Mouse (Mus musculus): ENCODE measurements around the gene Olfr418. TPM values are rescaled to one million over a fixed set of nuclear protein-coding genes. Genes with fewer than 3 reads are reported as not detected.
"Not testable (repeated sequence)": the region's sequence is repeated elsewhere in the genome, so short reads cannot be mapped to it uniquely, and the experiment has no call there.

Gene Olfr418
- polyA plus RNA-seq (2015; fragmentation: Nextera tagmentation; extraction: Ambion mirVana): not detected in 2 replicates

DNA sequence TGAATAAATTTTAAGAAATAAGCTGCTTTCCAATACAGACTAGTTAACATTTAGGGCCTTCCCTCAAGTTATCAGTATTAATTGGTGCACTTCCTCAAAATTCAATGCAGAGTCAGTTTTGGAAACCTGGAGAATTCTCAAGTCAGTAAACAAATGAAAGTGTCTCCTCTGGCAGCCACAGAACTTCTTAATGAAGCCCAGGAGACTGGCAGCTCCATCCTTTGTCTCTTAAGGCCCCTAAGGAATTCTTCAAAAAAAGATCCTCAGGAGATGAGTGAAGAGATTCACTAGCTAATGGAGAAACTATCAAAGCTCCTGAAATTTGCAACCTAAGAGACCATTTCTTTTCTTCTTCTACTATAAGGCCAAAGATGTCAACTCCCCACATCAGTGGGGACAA lies at the start of gene Olfr418:
Olfr418 (plus strand) TSS at position 301 of the 400 bp plus-strand sequence.
- H3K4me1 ChIP-seq (replicated peaks): no peaks in the 10 kb centered on the region

DNA sequence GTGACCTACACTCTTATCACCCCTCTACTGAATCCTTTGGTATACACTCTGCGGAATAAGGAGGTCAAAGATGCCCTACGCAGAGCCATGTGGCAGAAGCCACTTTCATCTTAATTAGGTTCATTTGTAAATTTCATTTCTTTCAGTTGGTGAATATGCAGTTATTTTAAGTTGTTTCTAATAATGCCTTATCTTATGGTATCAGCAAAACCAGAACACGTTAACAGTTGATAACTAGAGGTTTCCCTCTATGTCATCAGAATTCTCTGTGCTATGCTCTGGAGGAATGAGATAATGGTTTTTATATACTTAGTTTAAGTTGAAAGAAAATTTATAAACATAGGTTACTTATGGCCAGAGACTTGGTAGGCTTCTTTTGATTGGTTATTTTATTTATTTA lies 49.3 kb upstream of the Olfr418 start:
- H3K27me3 ChIP-seq: no peaks in the 10 kb centered on the region
- no peaks in the 10 kb centered on the region for H3K9me3 ChIP-seq (replicated peaks)
- H3K36me3 ChIP-seq (replicated peaks): no peaks in the 10 kb centered on the region
- H3K4me1 ChIP-seq (replicated peaks): no peaks in the 10 kb centered on the region
- H3K4me3 ChIP-seq (replicated peaks): no peak overlapping the region
- ATAC-seq (ENCODE audit: insufficient read depth): no peak
- H3K27ac ChIP-seq (replicated peaks): no peak overlapping the region
- no peak overlapping the region for H3K9ac ChIP-seq
- H3K4me2 ChIP-seq: no peak overlapping the region
- WGBS (ENCODE audit: insufficient replicate concordance): 67% methylated on average over 3 of the region's 3 CpGs

More for the DNA sequence above, at the start of gene Olfr418:
- Histone ChIP-seq H3K36me3 (replicated peaks) (no peaks in the 10 kb centered on the region), H3K4me3 (replicated peaks) (no peak within 1 kb of the TSS), H3K9me3 (replicated peaks) (no peaks in the 10 kb centered on the region), H3K4me2 (no peak within 1 kb of the TSS), H3K27ac (replicated peaks) (no peak within 1 kb of the TSS), H3K9ac (no peak within 1 kb of the TSS), H3K27me3 (no peaks in the 10 kb centered on the region)
- no peak for ATAC-seq (ENCODE audit: insufficient read depth)

DNA sequence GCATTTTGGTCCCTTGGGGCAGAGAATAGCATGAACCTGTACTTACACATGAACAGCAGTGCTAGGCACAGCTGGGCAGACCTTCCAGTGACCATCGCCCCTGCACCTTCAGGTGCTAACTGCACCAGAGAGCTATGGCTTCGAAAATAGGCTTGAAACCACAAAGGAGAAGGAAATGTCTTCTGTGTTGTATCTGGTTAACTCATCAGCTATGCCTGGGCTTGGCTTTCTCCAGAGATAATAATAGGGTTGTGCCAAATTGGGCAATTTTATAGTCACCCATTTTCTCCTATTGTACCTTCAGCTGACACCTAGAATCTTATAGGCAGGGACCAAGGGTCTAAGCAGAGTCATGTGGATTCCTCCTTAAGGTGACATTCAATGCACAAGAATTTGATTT lies 38.7 kb upstream of the Olfr418 start, which contains the start of gene Fcer1a:
Fcer1a (minus strand) TSS at position 134 of the 400 bp plus-strand sequence.
- Histone ChIP-seq H3K27me3 (no peaks in the 10 kb centered on the region), H3K4me3 (replicated peaks) (no peak within 1 kb of the TSS), H3K9ac (no peak within 1 kb of the TSS), H3K27ac (replicated peaks) (no peak within 1 kb of the TSS), H3K9me3 (replicated peaks) (no peaks in the 10 kb centered on the region), H3K4me2 (no peak within 1 kb of the TSS), H3K4me1 (replicated peaks) (no peaks in the 10 kb centered on the region), H3K36me3 (replicated peaks) (no peaks in the 10 kb centered on the region)
- WGBS (ENCODE audit: insufficient replicate concordance): 31% methylated on average over 2 of the region's 2 CpGs
- ATAC-seq (ENCODE audit: insufficient read depth): no peak

DNA sequence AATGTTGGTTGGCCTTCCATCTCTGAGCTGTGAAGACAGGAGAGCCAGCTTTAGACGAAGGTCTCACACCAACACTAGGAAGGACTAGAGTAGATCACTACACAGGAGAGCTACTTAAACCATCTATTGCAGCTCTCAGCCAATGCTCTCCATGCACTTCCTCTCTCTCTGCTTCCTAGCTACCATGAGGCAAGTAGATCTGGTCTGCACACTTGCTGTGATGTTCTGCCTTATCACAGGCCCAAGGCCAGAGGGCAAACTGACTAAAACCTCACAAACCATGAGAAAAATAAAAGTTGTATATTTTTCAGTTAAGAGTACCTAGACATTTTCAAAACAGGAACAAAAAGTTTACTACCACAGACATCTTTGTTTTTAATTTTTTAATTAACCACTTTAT lies 28.8 kb upstream of the Olfr418 start:
- not testable (repeated sequence) for H3K4me2 ChIP-seq; H3K9me3 ChIP-seq (replicated peaks); H3K4me3 ChIP-seq (replicated peaks); H3K27ac ChIP-seq (replicated peaks); H3K9ac ChIP-seq; H3K27me3 ChIP-seq; H3K36me3 ChIP-seq (replicated peaks); H3K4me1 ChIP-seq (replicated peaks); ATAC-seq (ENCODE audit: insufficient read depth)
- WGBS (ENCODE audit: insufficient replicate concordance): 54% methylated on average over 1 of the region's 1 CpGs

DNA sequence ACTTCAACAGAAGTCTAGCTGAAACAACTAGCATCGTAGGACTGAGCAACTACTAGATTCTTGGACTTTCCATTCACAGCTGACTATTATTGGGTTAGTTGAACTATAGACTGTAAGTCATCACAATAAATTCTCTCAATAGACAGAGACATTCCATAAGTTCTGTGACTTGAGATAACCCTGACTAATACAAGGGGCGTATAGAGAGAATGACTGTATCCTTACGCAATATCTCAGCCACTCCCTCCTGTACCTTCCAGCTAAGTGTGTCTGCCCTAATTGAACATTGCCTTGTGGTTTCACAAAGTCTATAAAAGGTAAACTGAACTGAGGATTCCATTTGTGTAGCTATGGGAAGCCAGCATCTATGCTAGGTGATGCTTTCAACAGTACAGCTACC lies 15.9 kb upstream of the Olfr418 start:
- H3K27ac ChIP-seq (replicated peaks): no peak overlapping the region
- H3K27me3 ChIP-seq: no peaks in the 10 kb centered on the region
- H3K9me3 ChIP-seq (replicated peaks): no peaks in the 10 kb centered on the region
- 67% methylated on average over 3 of the region's 3 CpGs for WGBS (ENCODE audit: insufficient replicate concordance)
- no peak overlapping the region for H3K4me3 ChIP-seq (replicated peaks)
- H3K36me3 ChIP-seq (replicated peaks): no peaks in the 10 kb centered on the region
- no peak overlapping the region for H3K4me2 ChIP-seq
- H3K4me1 ChIP-seq (replicated peaks): no peaks in the 10 kb centered on the region
- no peak for ATAC-seq (ENCODE audit: insufficient read depth)
- H3K9ac ChIP-seq: no peak overlapping the region

DNA sequence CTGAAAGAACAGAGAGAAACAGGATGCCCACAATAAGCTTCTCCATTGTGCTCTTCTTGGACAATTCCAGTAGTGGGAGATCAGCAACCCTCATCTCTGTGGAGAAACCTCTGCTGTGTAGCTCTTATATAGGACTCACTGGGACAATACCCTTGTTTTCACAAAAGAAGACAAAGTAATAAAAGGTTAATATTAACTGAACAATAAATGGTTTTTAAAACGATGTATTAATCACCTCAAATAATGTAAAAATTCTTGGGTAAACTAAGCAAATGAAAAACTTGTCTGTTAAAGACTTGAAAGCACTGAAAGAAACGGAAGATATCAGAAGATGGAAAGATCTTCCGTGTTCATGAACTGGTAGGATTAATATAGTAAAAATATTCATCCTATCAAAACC lies 11.9 kb downstream of the Olfr418 start, which contains the start of gene Mptx2:
Mptx2 (minus strand) TSS at position 101 of the 400 bp plus-strand sequence.
- Histone ChIP-seq H3K36me3 (replicated peaks) (no peaks in the 10 kb centered on the region), H3K4me2 (no peak within 1 kb of the TSS), H3K9ac (no peak within 1 kb of the TSS), H3K27me3 (no peaks in the 10 kb centered on the region), H3K4me3 (replicated peaks) (no peak within 1 kb of the TSS), H3K4me1 (replicated peaks) (no peaks in the 10 kb centered on the region), H3K9me3 (replicated peaks) (no peaks in the 10 kb centered on the region), H3K27ac (replicated peaks) (no peak within 1 kb of the TSS)
- WGBS (ENCODE audit: insufficient replicate concordance): 43% methylated on average over 3 of the region's 3 CpGs
- ATAC-seq (ENCODE audit: insufficient read depth): no peak

DNA sequence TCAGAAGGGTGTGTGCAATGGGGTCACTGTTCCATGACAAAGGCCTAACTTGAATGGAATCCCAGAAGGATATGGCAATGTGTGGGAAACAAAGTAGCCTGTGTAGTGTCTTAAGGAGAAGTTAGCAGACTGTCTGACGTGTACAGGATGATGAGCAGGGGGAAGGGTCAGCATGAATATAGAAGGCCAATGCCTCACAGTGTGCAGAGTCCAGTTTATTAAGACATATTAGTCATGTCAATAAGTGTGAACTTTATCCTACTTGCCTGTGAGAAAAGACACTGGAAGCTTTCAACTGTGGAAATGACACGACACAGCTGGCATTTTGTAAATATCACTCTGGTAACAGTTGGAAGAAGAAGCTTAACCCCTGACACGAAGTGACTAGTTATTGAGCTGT lies 37.0 kb downstream of the Olfr418 start:
- H3K36me3 ChIP-seq (replicated peaks); H3K27me3 ChIP-seq; H3K9ac ChIP-seq; H3K4me3 ChIP-seq (replicated peaks); H3K9me3 ChIP-seq (replicated peaks); H3K4me1 ChIP-seq (replicated peaks); H3K4me2 ChIP-seq; H3K27ac ChIP-seq (replicated peaks); ATAC-seq (ENCODE audit: insufficient read depth): not testable (repeated sequence)
- 28% methylated on average over 3 of the region's 3 CpGs for WGBS (ENCODE audit: insufficient replicate concordance)

DNA sequence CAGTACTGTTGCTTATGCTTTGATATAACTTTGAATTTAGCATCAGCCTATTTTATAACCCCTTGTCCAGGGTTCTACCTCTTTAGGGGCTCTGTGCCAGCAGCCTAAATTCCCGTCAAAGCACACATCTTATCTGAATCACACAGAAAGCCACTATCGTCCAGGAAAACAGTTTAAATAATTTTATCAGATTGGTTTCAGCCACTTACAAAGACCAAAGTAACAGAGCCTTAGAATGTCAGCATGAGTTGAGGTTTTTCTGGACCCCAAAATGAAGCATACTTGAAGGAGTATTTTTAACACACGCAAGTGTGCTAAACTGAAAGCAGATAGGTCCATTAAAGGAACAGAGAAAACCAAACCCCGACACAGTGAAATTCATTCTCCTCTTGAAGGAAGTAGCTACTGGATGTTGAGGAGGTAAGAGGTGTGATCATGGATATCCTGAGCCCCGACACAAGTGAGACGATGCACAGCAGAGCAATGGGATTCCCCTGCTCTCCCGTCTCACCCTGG lies 47.8 kb downstream of the Olfr418 start:
- H3K9ac ChIP-seq; H3K4me1 ChIP-seq (replicated peaks); H3K36me3 ChIP-seq (replicated peaks); ATAC-seq (ENCODE audit: insufficient read depth); H3K27ac ChIP-seq (replicated peaks); H3K27me3 ChIP-seq; H3K4me3 ChIP-seq (replicated peaks); H3K4me2 ChIP-seq; H3K9me3 ChIP-seq (replicated peaks): not testable (repeated sequence)
- WGBS (ENCODE audit: insufficient replicate concordance): 51% methylated on average over 7 of the region's 7 CpGs

DNA sequence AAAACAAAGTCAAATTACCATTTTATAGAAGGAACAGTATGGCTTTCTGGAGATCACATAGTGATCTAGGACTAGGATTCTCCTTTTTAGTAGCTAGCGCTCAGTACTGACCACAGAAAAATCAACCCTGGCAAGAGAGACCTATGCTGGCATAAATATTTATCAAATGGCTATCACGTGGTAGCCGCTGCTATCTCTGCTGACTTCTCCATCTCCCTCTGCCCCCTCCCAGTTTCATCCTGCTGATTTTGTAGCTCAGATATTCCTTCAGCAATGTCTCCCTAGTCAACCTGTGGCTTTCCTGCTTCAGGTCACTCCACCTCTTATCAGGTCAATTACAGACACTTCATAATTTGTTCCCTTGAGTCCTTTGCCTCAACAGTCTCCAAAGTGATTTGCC lies 49.9 kb downstream of the Olfr418 start:
- no peaks in the 10 kb centered on the region for H3K4me1 ChIP-seq (replicated peaks)
- H3K27me3 ChIP-seq: no peaks in the 10 kb centered on the region
- ATAC-seq (ENCODE audit: insufficient read depth): no peak
- no peaks in the 10 kb centered on the region for H3K9me3 ChIP-seq (replicated peaks)
- H3K9ac ChIP-seq: no peak overlapping the region
- no peaks in the 10 kb centered on the region for H3K36me3 ChIP-seq (replicated peaks)
- H3K27ac ChIP-seq (replicated peaks): no peak overlapping the region
- no peak overlapping the region for H3K4me3 ChIP-seq (replicated peaks)
- no peak overlapping the region for H3K4me2 ChIP-seq
- 67% methylated on average over 3 of the region's 3 CpGs for whole genome bisulfite sequencing (ENCODE audit: insufficient replicate concordance)

DNA sequence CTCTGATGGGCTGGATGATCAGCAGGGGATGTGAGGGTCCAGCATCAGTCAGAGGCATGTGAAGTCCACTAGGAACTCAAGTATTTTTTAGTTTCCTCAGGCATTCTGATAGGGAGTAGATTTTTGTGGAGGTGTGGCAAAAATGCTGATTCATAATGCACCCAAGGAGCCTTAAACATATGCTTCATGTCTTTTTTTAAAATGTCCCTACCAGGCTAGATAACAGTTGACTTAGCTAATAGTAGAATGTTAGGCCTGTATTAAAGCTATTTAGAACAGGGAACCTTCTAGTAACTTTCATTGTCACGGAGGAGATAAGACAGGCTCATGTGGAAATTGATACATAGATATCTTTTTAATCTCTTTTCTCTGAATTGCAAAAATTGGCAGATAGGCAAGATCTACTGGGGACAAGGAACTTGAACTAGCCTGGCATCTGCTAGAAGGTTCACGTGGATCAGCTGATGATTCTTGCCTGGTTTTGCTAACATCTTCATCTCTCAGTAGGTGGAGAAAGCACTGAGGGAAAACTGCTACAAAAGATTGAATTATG lies 52.2 kb downstream of the Olfr418 start:
- Histone ChIP-seq H3K9me3 (replicated peaks) (no peaks in the 10 kb centered on the region), H3K4me3 (replicated peaks) (no peak overlapping the region), H3K27ac (replicated peaks) (no peak overlapping the region), H3K27me3 (no peaks in the 10 kb centered on the region; the same call in 1 of the 2 replicates), H3K9ac (no peak overlapping the region), H3K36me3 (replicated peaks) (no peaks in the 10 kb centered on the region), H3K4me1 (replicated peaks) (no peaks in the 10 kb centered on the region), H3K4me2 (no peak overlapping the region)
- ATAC-seq (ENCODE audit: insufficient read depth): no peak
- 49% methylated on average over 2 of the region's 2 CpGs for WGBS (ENCODE audit: insufficient replicate concordance)

DNA sequence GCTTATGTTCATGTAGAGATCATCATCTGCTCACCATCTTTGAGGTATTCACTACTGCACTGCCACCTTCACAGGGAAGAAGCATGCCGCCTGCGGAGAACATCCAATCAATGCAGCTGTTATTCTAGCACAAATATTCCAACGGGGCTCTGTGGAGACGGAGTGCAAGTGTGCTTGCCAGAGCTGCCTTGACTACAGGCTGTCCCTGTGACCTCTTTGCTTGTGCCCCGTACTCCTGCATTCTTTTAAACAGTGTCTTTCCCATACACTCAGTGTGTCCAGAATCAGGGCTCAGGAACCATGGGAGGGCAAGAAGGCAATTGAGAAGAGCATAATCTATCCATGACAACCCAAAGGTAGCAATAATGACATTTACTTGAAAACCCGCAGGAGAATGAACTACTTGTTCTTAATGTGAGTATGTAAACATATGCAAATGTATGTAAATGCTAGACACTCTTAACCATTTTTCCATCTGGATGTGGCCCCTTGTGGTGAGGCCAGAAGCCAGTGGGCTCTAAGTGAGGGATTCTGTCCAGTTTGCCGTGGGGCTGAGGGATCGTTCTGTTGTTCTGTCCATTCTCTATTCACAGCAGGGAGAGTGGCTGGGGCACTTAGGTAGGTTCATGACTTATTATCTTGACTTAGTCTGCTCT lies 55.9 kb downstream of the Olfr418 start:
- ATAC-seq (ENCODE audit: insufficient read depth): no peak
- no peaks in the 10 kb centered on the region; the same call in 1 of the 2 replicates for H3K27me3 ChIP-seq
- no peak overlapping the region for H3K9ac ChIP-seq
- H3K4me2 ChIP-seq: no peak overlapping the region
- no peaks in the 10 kb centered on the region for H3K36me3 ChIP-seq (replicated peaks)
- H3K4me1 ChIP-seq (replicated peaks): peaks cover 28% of the 10 kb centered on the region
- H3K27ac ChIP-seq (replicated peaks): no peak overlapping the region
- no peak overlapping the region for H3K4me3 ChIP-seq (replicated peaks)
- 59% methylated on average over 8 of the region's 8 CpGs for WGBS (ENCODE audit: insufficient replicate concordance)
- H3K9me3 ChIP-seq (replicated peaks): no peaks in the 10 kb centered on the region

Measured in liver, embryonic 15.5 days (tissue).